Mouse (Mus musculus) brain, embryonic 14.5 days (tissue): ENCODE measurements at regions not wholly inside any gene's neighbourhood (a gene's known extent, or its start where the extent isn't known, plus 50 kb on each side); places are given as distances from the start of the nearest gene placed in this dataset.

Source experiments
- CTCF ChIP-seq: fragments of 200-500 bp; IDR thresholded peaks from 2 replicates; pipeline ENCODE4 v1.5.1; 2012; ENCODE audit warnings: inconsistent platforms, mild to moderate bottlenecking, moderate library complexity, borderline replicate concordance; ENCODE audit not compliant: insufficient read depth, insufficient read length; ENCODE audit errors: extremely low read depth
- POLR2A ChIP-seq: fragments of 200-500 bp; IDR thresholded peaks from 2 replicates; pipeline ENCODE4 v1.6.1; 2012; ENCODE audit warnings: mild to moderate bottlenecking, inconsistent platforms, borderline replicate concordance; ENCODE audit not compliant: poor library complexity, insufficient read depth, insufficient read length, severe bottlenecking; ENCODE audit errors: extremely low read depth

DNA sequence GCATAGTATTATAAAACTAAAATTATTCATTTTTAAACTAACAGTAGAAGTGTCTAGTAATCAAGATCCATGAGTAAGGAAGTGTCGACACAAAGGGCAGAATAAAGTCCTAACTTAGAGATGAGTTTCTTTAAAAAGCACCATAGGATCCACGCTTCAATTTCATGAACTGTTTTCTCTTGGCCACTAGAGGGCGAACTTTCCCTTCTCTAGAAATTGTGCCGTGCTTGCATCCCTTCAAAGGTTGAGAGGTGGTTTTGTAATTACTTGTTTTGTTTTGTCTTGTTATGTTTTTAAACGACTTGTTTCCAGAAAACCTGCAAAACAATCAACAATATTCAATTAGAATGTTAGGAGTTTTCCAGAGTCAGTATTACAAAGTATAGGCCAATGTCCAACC is 253.8 kb downstream of the Pax3 start:
- TF ChIP-seq CTCF (peak; percentile 72; the same call in 1 of the 2 replicates), POLR2A (no peak)
